Mouse (Mus musculus) cerebellum, adult 9-10 months (tissue): ENCODE results near the gene Hirip3.

Experiments
- DNase-seq: peaks from one replicate; pipeline ENCODE4 v3.0.0; 2022

The Hirip3 gene

GRCm38 (mm10) chr7:126861429-126862130 is at the start of gene Hirip3:
Gene Hirip3, plus strand, starts transcription at chr7:126861972.
- DNase-seq, result peak; percentile 96

GRCm38 (mm10) chr7:126815726-126816222 is 46.0 kb upstream of the Hirip3 start:
- DNase-seq, result no peak

GRCm38 (mm10) chr7:126816494-126816893 is 45.3 kb upstream of the Hirip3 start:
- DNase-seq, result no peak

GRCm38 (mm10) chr7:126817595-126817994 is 44.2 kb upstream of the Hirip3 start:
- DNase-seq, result no peak

- no peak for DNase-seq
Measured at GRCm38 (mm10) chr7:126818818-126819217, 43.0 kb upstream of the Hirip3 start.

GRCm38 (mm10) chr7:126821835-126822511 is 39.8 kb upstream of the Hirip3 start:
- DNase-seq, result peak; percentile 94

- peak; percentile 67 for DNase-seq
Measured at GRCm38 (mm10) chr7:126822741-126823140, 39.0 kb upstream of the Hirip3 start.

GRCm38 (mm10) chr7:126823202-126823711 is 38.5 kb upstream of the Hirip3 start:
- DNase-seq, result peak; percentile 67

GRCm38 (mm10) chr7:126823940-126824339 is 37.8 kb upstream of the Hirip3 start:
- peak; percentile 63 for DNase-seq

- DNase-seq, result no peak
Measured at GRCm38 (mm10) chr7:126825403-126825802, 36.4 kb upstream of the Hirip3 start.

GRCm38 (mm10) chr7:126825952-126826351 is 35.8 kb upstream of the Hirip3 start:
- no peak for DNase-seq

GRCm38 (mm10) chr7:126831539-126831938 is 30.2 kb upstream of the Hirip3 start, which contains the start of gene 4930451I11Rik:
Gene 4930451I11Rik, minus strand, starts transcription at chr7:126831639.
- DNase-seq, result no peak

- DNase-seq, result peak; percentile 88
Measured at GRCm38 (mm10) chr7:126832036-126832598, 29.7 kb upstream of the Hirip3 start.

GRCm38 (mm10) chr7:126833294-126833693 is 28.5 kb upstream of the Hirip3 start:
- no peak for DNase-seq

GRCm38 (mm10) chr7:126843276-126843675 is 18.5 kb upstream of the Hirip3 start:
- DNase-seq, result no peak

- no peak for DNase-seq
Measured at GRCm38 (mm10) chr7:126845516-126845915, 16.3 kb upstream of the Hirip3 start.

GRCm38 (mm10) chr7:126847116-126847420 is 14.7 kb upstream of the Hirip3 start, which contains the start of gene Doc2a:
Gene Doc2a, plus strand, starts transcription at chr7:126847416.
- DNase-seq, result no peak

- DNase-seq, result no peak
Measured at GRCm38 (mm10) chr7:126847421-126848398, 14.1 kb upstream of the Hirip3 start.

- no peak for DNase-seq
Measured at GRCm38 (mm10) chr7:126848794-126849193, 13.0 kb upstream of the Hirip3 start.

GRCm38 (mm10) chr7:126850161-126850560 is 11.6 kb upstream of the Hirip3 start:
- DNase-seq, result no peak

- DNase-seq, result no peak
Measured at GRCm38 (mm10) chr7:126851192-126851591, 10.6 kb upstream of the Hirip3 start.

- DNase-seq, result peak; percentile 16
Measured at GRCm38 (mm10) chr7:126853454-126853853, 8.3 kb upstream of the Hirip3 start.
